Mouse (Mus musculus) ES-E14 (cell line): ENCODE measurements around the gene Riiad1.

Experiments used
- HCFC1 ChIP-seq: IDR thresholded peaks from 2 replicates; pipeline ENCODE4 v1.6.1; 2012; ENCODE audit warnings: low read length, inconsistent platforms, borderline replicate concordance; ENCODE audit not compliant: insufficient read depth
- MAFK ChIP-seq: IDR thresholded peaks from 2 replicates; pipeline ENCODE4 v1.6.1; 2014; ENCODE audit warnings: mild to moderate bottlenecking, low read depth, low read length, inconsistent platforms; ENCODE audit not compliant: insufficient read depth
- ZC3H11A ChIP-seq: IDR thresholded peaks from 2 replicates; pipeline ENCODE4 v1.6.1; 2012; ENCODE audit warnings: low read depth, mild to moderate bottlenecking, inconsistent platforms, low read length, borderline replicate concordance
- ZNF384 ChIP-seq: IDR thresholded peaks from 2 replicates; pipeline ENCODE4 v1.6.1; 2012; ENCODE audit warnings: low read depth, low read length, inconsistent platforms

- TF ChIP-seq ZNF384 (no peak), HCFC1 (no peak), MAFK (no peak), ZC3H11A (no peak)
These were observed 20.3 kb downstream of the Riiad1 start for GRCm38 (mm10) chr3:94459834-94460233.
